Mouse (Mus musculus): ENCODE results near the gene Chrm2.

The Chrm2 gene

GRCm38 (mm10) chr6:36517242-36517641, 129.4 kb downstream of the Chrm2 start:
- DNase-seq (ENCODE audit: low spot score) = no peak

GRCm38 (mm10) chr6:36523599-36523998, 135.7 kb downstream of the Chrm2 start:
- DNase-seq (ENCODE audit: low spot score) = no peak

GRCm38 (mm10) chr6:36528509-36528908, 140.6 kb downstream of the Chrm2 start:
- no peak for DNase-seq (ENCODE audit: low spot score)

- no peak for DNase-seq (ENCODE audit: low spot score)
These were observed 153.4 kb downstream of the Chrm2 start for GRCm38 (mm10) chr6:36541247-36541646.

GRCm38 (mm10) chr6:36566886-36567285, 179.0 kb downstream of the Chrm2 start:
- DNase-seq (ENCODE audit: low spot score) = no peak
